In genomic region chr5:142627398-142627797, GRCm38 (mm10) we compare ENCODE assay signal across 7 mouse cellular contexts. TPM values are rescaled to one million over a fixed set of nuclear protein-coding genes. Genes with fewer than 3 reads are reported as not detected.
A peak's percentile ranks its signal among the peaks of the same experiment; 100 is the strongest.
DNase-seq lines count a peak whose midpoint lies in the region; ATAC-seq and TF ChIP-seq lines count a peak whose summit lies in the region.

Gene Wipi2, plus strand, starts transcription at chr5:142627698.

- H3K9me3 ChIP-seq in ES-Bruce4 (replicated peaks; ENCODE audit: control insufficient read depth, insufficient read depth, low read length, poor library complexity, severe bottlenecking): no peaks in the 10 kb centered on the region
- H3K9me3 ChIP-seq in forebrain, embryonic 12.5 days: no peaks in the 10 kb centered on the region
- H3K9me3 ChIP-seq in hindbrain, embryonic 10.5 days: no peaks in the 10 kb centered on the region
- no peaks in the 10 kb centered on the region for H3K9me3 ChIP-seq in liver, embryonic 12.5 days (replicated peaks)

- H3K4me3 ChIP-seq in C2C12 (ENCODE audit: insufficient read depth, poor library complexity, severe bottlenecking): peak within 1 kb of the TSS; percentile 86
- peak within 1 kb of the TSS; percentile 95 for H3K4me3 ChIP-seq in ES-Bruce4 (ENCODE audit: low read depth, low read length)
- peak within 1 kb of the TSS; percentile 94 for H3K4me3 ChIP-seq in forebrain, embryonic 12.5 days (replicated peaks)
- H3K4me3 ChIP-seq in hindbrain, embryonic 10.5 days: peak within 1 kb of the TSS; percentile 99
- peak within 1 kb of the TSS; percentile 100 for H3K4me3 ChIP-seq in liver, embryonic 12.5 days

- H3K4me1 ChIP-seq in ES-Bruce4 (ENCODE audit: control insufficient read depth, insufficient read depth, low read length): no peaks in the 10 kb centered on the region
- peaks cover 17% of the 10 kb centered on the region for H3K4me1 ChIP-seq in forebrain, embryonic 12.5 days
- H3K4me1 ChIP-seq in hindbrain, embryonic 10.5 days (replicated peaks): peaks cover 25% of the 10 kb centered on the region
- peaks cover 30% of the 10 kb centered on the region for H3K4me1 ChIP-seq in liver, embryonic 12.5 days

- H3K9ac ChIP-seq in ES-Bruce4 (ENCODE audit: low read depth, poor library complexity, severe bottlenecking): peak within 1 kb of the TSS; percentile 72
- H3K9ac ChIP-seq in forebrain, embryonic 12.5 days: peak within 1 kb of the TSS; percentile 97
- peak within 1 kb of the TSS; percentile 98 for H3K9ac ChIP-seq in liver, embryonic 12.5 days

- TF ChIP-seq CTCF in C2C12 (IDR thresholded peaks at IDR 0.05; ENCODE audit: control insufficient read depth, insufficient read depth, insufficient read length) (no peak), ES-Bruce4 (IDR thresholded peaks at IDR 0.05; ENCODE audit: low read depth, low read length) (no peak)

- no peak for TF ChIP-seq POLR2A in ES-Bruce4 (IDR thresholded peaks at IDR 0.05; ENCODE audit: insufficient read depth, low read length)

- 95% methylated on average over 2 of the region's 2 CpGs for WGBS in forebrain, embryonic 12.5 days
- WGBS in hindbrain, embryonic 10.5 days: 91% methylated on average over 2 of the region's 2 CpGs
- 74% methylated on average over 2 of the region's 2 CpGs for WGBS in liver, embryonic 12.5 days (ENCODE audit: insufficient replicate concordance)

- peaks cover 28% of the 10 kb centered on the region for H3K79me2 ChIP-seq in C2C12 (ENCODE audit: control insufficient read depth, insufficient read depth)

- H3K79me3 ChIP-seq in C2C12 (ENCODE audit: low read depth): peaks cover 24% of the 10 kb centered on the region

- H3ac ChIP-seq in C2C12 (ENCODE audit: control insufficient read depth, insufficient read length, low read depth): peak within 1 kb of the TSS; percentile 11

- TF ChIP-seq EP300 in ES-Bruce4 (IDR thresholded peaks at IDR 0.05; ENCODE audit: insufficient read depth, low read depth, low read length): no peak

- peak within 1 kb of the TSS; percentile 91 for H3K4me2 ChIP-seq in forebrain, embryonic 12.5 days
- peak within 1 kb of the TSS; percentile 91 for H3K4me2 ChIP-seq in liver, embryonic 12.5 days

- peak within 1 kb of the TSS; percentile 67; the same call in 1 of the 2 replicates for H3K27ac ChIP-seq in ES-Bruce4 (ENCODE audit: insufficient read depth, low read length)
- no peak within 1 kb of the TSS for H3K27ac ChIP-seq in forebrain, embryonic 12.5 days
- H3K27ac ChIP-seq in hindbrain, embryonic 10.5 days: peak within 1 kb of the TSS; percentile 92
- H3K27ac ChIP-seq in liver, embryonic 12.5 days: peak within 1 kb of the TSS; percentile 95

- no peak for DNase-seq in hindbrain, embryonic 10.5 days (ENCODE audit: low spot score)
- no peak for DNase-seq in cerebellum, adult 18-20 months
- no peak for DNase-seq in cerebellum, postnatal 25 days

- H3K36me3 ChIP-seq in C2C12 (ENCODE audit: control insufficient read depth, insufficient read depth) (no peaks in the 10 kb centered on the region), ES-Bruce4 (ENCODE audit: control insufficient read depth, insufficient read depth, low read length, poor library complexity, severe bottlenecking) (no peaks in the 10 kb centered on the region)
- H3K36me3 ChIP-seq in forebrain, embryonic 12.5 days (replicated peaks): no peaks in the 10 kb centered on the region; the same call in 1 of the 2 replicates
- peaks cover 16% of the 10 kb centered on the region for H3K36me3 ChIP-seq in hindbrain, embryonic 10.5 days
- peaks cover 17% of the 10 kb centered on the region for H3K36me3 ChIP-seq in liver, embryonic 12.5 days

- ATAC-seq in forebrain, embryonic 12.5 days (ENCODE audit: low FRiP score): no peak
- no peak for ATAC-seq in liver, embryonic 12.5 days

- H3K27me3 ChIP-seq in C2C12 (ENCODE audit: control insufficient read depth, insufficient read depth, insufficient read length) (no peaks in the 10 kb centered on the region), ES-Bruce4 (ENCODE audit: control insufficient read depth, insufficient read depth, low read length, poor library complexity, severe bottlenecking) (no peaks in the 10 kb centered on the region)
- peaks cover 9% of the 10 kb centered on the region; the same call in 1 of the 2 replicates for H3K27me3 ChIP-seq in forebrain, embryonic 12.5 days
- no peaks in the 10 kb centered on the region; the same call in 1 of the 2 replicates for H3K27me3 ChIP-seq in hindbrain, embryonic 10.5 days (ENCODE audit: insufficient read depth, poor library complexity, severe bottlenecking)
- H3K27me3 ChIP-seq in liver, embryonic 12.5 days (replicated peaks): peaks cover 15% of the 10 kb centered on the region

TF ChIP-seq in C2C12, 6 proteins besides CTCF, POLR2A, EP300 and RAD21:
- TF ChIP-seq USF1 (IDR thresholded peaks at IDR 0.05; ENCODE audit: low read depth) (no peak), MAX (IDR thresholded peaks at IDR 0.05) (no peak), FOSL1 (IDR thresholded peaks at IDR 0.05; ENCODE audit: insufficient read depth, low read length, poor library complexity, severe bottlenecking) (no peak), MYOG (IDR thresholded peaks at IDR 0.05; ENCODE audit: control insufficient read depth, extremely low read depth, insufficient read length) (no peak), CEBPB (IDR thresholded peaks at IDR 0.05; ENCODE audit: low read depth) (no peak), MYOD1 (IDR thresholded peaks at IDR 0.05; ENCODE audit: control insufficient read depth, insufficient read length, low read depth) (no peak)
TF ChIP-seq in C2C12: peak in this region for 0.

RNA-seq across cellular contexts. Expression of gene Wipi2, which starts in this region (rescaled TPM):
- polyA plus RNA-seq in C2C12 (2012; fragmentation: generic; extraction: Trizol) (36.0 TPM), ES-Bruce4 (2011; ENCODE audit: insufficient read depth, insufficient read length, low read depth, missing spikeins) (50.6 and 55.0 TPM in 2 replicates)
- polyA plus RNA-seq in forebrain, embryonic 12.5 days (2016; fragmentation: Nextera tagmentation; extraction: Ambion mirVana): 59.7 and 60.4 TPM in 2 replicates
- polyA plus RNA-seq in hindbrain, embryonic 10.5 days (2016; fragmentation: Nextera tagmentation; extraction: Ambion mirVana): 55.6 and 61.6 TPM in 2 replicates
- polyA plus RNA-seq in liver, embryonic 12.5 days (2016; fragmentation: Nextera tagmentation; extraction: Ambion mirVana): 46.7 and 50.1 TPM in 2 replicates
